9 mouse cellular contexts compared by ENCODE assay signal in genomic region chr11:102144957-102145470, GRCm38 (mm10). TPM values are rescaled to one million over a fixed set of nuclear protein-coding genes. Genes with fewer than 3 reads are reported as not detected.
DNase-seq lines count a peak whose midpoint lies in the region; ATAC-seq and TF ChIP-seq lines count a peak whose summit lies in the region.
"Had no signal": no experiment of that assay in that cellular context is flagged by ENCODE, and none has a peak within 500 bp of the region (broad histone marks: within the 10 kb centered on the region; RNA-seq: fewer than 3 reads in every experiment).

No protein-coding gene starts in this region.

- H3K27ac ChIP-seq in forebrain, embryonic 16.5 days (ENCODE audit: low read length): no peak overlapping the region
- no peak overlapping the region for H3K27ac ChIP-seq in liver, embryonic 14.5 days

- DNase-seq in retina, embryonic 14.5 days (ENCODE audit: low spot score): peak; percentile 58
- DNase-seq in retina, postnatal 1 day: no peak
- peak in 1 of 3 experiments; percentile 41 for DNase-seq in liver, embryonic 14.5 days (ENCODE audit: low read depth in 3 of 3, low spot score in 3 of 3)
- no peak for DNase-seq in frontal cortex, postnatal 14 days (ENCODE audit: low spot score in 2 of 2)
- DNase-seq in layer of hippocampus, adult 18-20 months (ENCODE audit: low spot score in 2 of 2): no peak
- DNase-seq in cerebellum, adult 9-11 months: no peak

- 0 out of 2 replicates have a peak overlapping the region, but pooled peaks have one; percentile 23 for H3K4me3 ChIP-seq in forebrain, embryonic 16.5 days (replicated peaks; ENCODE audit: low read length)
- peak overlapping the region in 1 of 2 experiments; percentile 56; a peak in 3 of 4 replicates for H3K4me3 ChIP-seq in liver, embryonic 14.5 days (ENCODE audit: insufficient read depth in 1 of 2, low read depth in 2 of 2, low read length in 2 of 2)

- H3K27me3 ChIP-seq in forebrain, embryonic 16.5 days (replicated peaks; ENCODE audit: control insufficient read depth, insufficient read depth, low read length): peaks cover 60% of the 10 kb centered on the region
- H3K27me3 ChIP-seq in liver, embryonic 14.5 days (ENCODE audit: control insufficient read depth, insufficient read depth, low read length): peaks cover 39% of the 10 kb centered on the region

- H3K36me3 ChIP-seq in forebrain, embryonic 16.5 days (ENCODE audit: control insufficient read depth, insufficient read depth): no peaks in the 10 kb centered on the region
- no peaks in the 10 kb centered on the region; the same call in 1 of the 2 replicates for H3K36me3 ChIP-seq in liver, embryonic 14.5 days (replicated peaks; ENCODE audit: control insufficient read depth, insufficient read depth, low read depth)

- peak overlapping the region; percentile 27; the same call in 1 of the 2 replicates for H3K4me2 ChIP-seq in forebrain, embryonic 16.5 days (ENCODE audit: low read length)
- peak overlapping the region; percentile 66 for H3K4me2 ChIP-seq in liver, embryonic 14.5 days (ENCODE audit: low read depth)

- H3K9ac ChIP-seq in forebrain, embryonic 16.5 days (replicated peaks; ENCODE audit: low read depth, low read length): no peak overlapping the region
- H3K9ac ChIP-seq in liver, embryonic 14.5 days (replicated peaks): no peak overlapping the region

- no peak for TF ChIP-seq EP300 in liver, embryonic 14.5 days (IDR thresholded peaks at IDR 0.05; ENCODE audit: low read depth)

- TF ChIP-seq CTCF in liver, embryonic 14.5 days (IDR thresholded peaks at IDR 0.05; ENCODE audit: low read depth): peak; percentile 37

- no peaks in the 10 kb centered on the region for H3K9me3 ChIP-seq in forebrain, embryonic 16.5 days (ENCODE audit: control insufficient read depth, low read length)
- no peaks in the 10 kb centered on the region for H3K9me3 ChIP-seq in liver, embryonic 14.5 days (ENCODE audit: control insufficient read depth, low read length)

- ATAC-seq in forebrain, embryonic 16.5 days: no peak
- peak; percentile 63; the same call in 1 of the 2 replicates for ATAC-seq in liver, embryonic 14.5 days (ENCODE audit: insufficient read depth)

- 21% methylated on average over 13 of the region's 13 CpGs for WGBS in forebrain, embryonic 16.5 days
- WGBS in liver, embryonic 14.5 days (ENCODE audit: insufficient replicate concordance): 19% methylated on average over 13 of the region's 13 CpGs

- H3K4me1 ChIP-seq in forebrain, embryonic 16.5 days (replicated peaks; ENCODE audit: control insufficient read depth, insufficient read depth, low read length): peaks cover 12% of the 10 kb centered on the region
- H3K4me1 ChIP-seq in liver, embryonic 14.5 days (replicated peaks; ENCODE audit: control insufficient read depth in 2 of 2, insufficient read depth in 2 of 2, low read length in 1 of 2): peaks cover 0 to 5% of the 10 kb centered on the region in 2 experiments; a peak in 3 of 4 replicates

RNA-seq across cellular contexts. Expression of gene Nags, which starts 0.3 kb away (rescaled TPM):
- not detected in 2 replicates for polyA plus RNA-seq in forebrain, embryonic 16.5 days (2015; fragmentation: Nextera tagmentation; extraction: Ambion mirVana)
- 10.1 and 11.3 TPM in 2 replicates for polyA plus RNA-seq in liver, embryonic 14.5 days (2012; rRNA removed)
- polyA plus RNA-seq in liver, embryonic 14.5 days (2014; fragmentation: Nextera tagmentation; extraction: Ambion mirVana): 7.2 and 7.5 TPM in 2 replicates
- total RNA-seq in layer of hippocampus, adult 18-20 months (2021): not detected

RNA-seq across cellular contexts. Expression of gene Tmem101, which starts 11.2 kb away (rescaled TPM):
- 43.9 and 44.7 TPM in 2 replicates for polyA plus RNA-seq in forebrain, embryonic 16.5 days (2015; fragmentation: Nextera tagmentation; extraction: Ambion mirVana)
- polyA plus RNA-seq in liver, embryonic 14.5 days (2012; rRNA removed): 8.9 and 9.2 TPM in 2 replicates
- polyA plus RNA-seq in liver, embryonic 14.5 days (2014; fragmentation: Nextera tagmentation; extraction: Ambion mirVana): 7.8 and 8.5 TPM in 2 replicates
- 10 to 100 TPM; 25.0 to 27.2 TPM for total RNA-seq in layer of hippocampus, adult 18-20 months (2021)

RNA-seq across cellular contexts. Expression of gene Pyy, which starts 37.4 kb away (rescaled TPM):
- not detected in 2 replicates for polyA plus RNA-seq in forebrain, embryonic 16.5 days (2015; fragmentation: Nextera tagmentation; extraction: Ambion mirVana)
- 0.22 and 0.57 TPM in 2 replicates for polyA plus RNA-seq in liver, embryonic 14.5 days (2012; rRNA removed)
- not detected in 2 replicates for polyA plus RNA-seq in liver, embryonic 14.5 days (2014; fragmentation: Nextera tagmentation; extraction: Ambion mirVana)
- total RNA-seq in layer of hippocampus, adult 18-20 months (2021): not detected
- total RNA-seq: adrenal gland, postnatal 14 days; gastrocnemius, postnatal 4 days had no signal

RNA-seq across cellular contexts. Expression of gene Lsm12, which starts 40.1 kb away (rescaled TPM):
- polyA plus RNA-seq in forebrain, embryonic 16.5 days (2015; fragmentation: Nextera tagmentation; extraction: Ambion mirVana): 103 and 123 TPM in 2 replicates
- polyA plus RNA-seq in liver, embryonic 14.5 days (2012; rRNA removed): 10.4 and 15.4 TPM in 2 replicates
- polyA plus RNA-seq in liver, embryonic 14.5 days (2014; fragmentation: Nextera tagmentation; extraction: Ambion mirVana): 51.4 and 56.2 TPM in 2 replicates
- 10 to 100 TPM; 59.3 to 59.4 TPM for total RNA-seq in layer of hippocampus, adult 18-20 months (2021)

RNA-seq across cellular contexts. Expression of gene Ppy, which starts 43.9 kb away (rescaled TPM):
- not detected in 2 replicates for polyA plus RNA-seq in forebrain, embryonic 16.5 days (2015; fragmentation: Nextera tagmentation; extraction: Ambion mirVana)
- not detected in 2 replicates for polyA plus RNA-seq in liver, embryonic 14.5 days (2012; rRNA removed)
- polyA plus RNA-seq in liver, embryonic 14.5 days (2014; fragmentation: Nextera tagmentation; extraction: Ambion mirVana): not detected in 2 replicates
- total RNA-seq in layer of hippocampus, adult 18-20 months (2021): not detected
- total RNA-seq: adrenal gland, postnatal 14 days; gastrocnemius, postnatal 4 days had no signal
